Mouse (Mus musculus): ENCODE data around the gene Ms4a13. TPM values are rescaled to one million over a fixed set of nuclear protein-coding genes. Genes with fewer than 3 reads are reported as not detected.

The Ms4a13 gene
- total RNA-seq (2014; rRNA removed): not detected in 2 replicates
- polyA plus RNA-seq (2015; fragmentation: Nextera tagmentation; extraction: Ambion mirVana): not detected in 2 replicates

GRCm38 (mm10) chr19:11196546-11196945 is at the start of gene Ms4a13:
Ms4a13 (minus strand) TSS chr19:11196737.
- H3K4me3 ChIP-seq (ENCODE audit: low read depth, low read length): no peak within 1 kb of the TSS
- no peak within 1 kb of the TSS for H3K4me2 ChIP-seq (ENCODE audit: low read depth)
- ATAC-seq (no peak), DNase-seq (no peak)
- no peaks in the 10 kb centered on the region for H3K27me3 ChIP-seq (ENCODE audit: insufficient read depth, low read length)
- H3K36me3 ChIP-seq (ENCODE audit: insufficient read depth): no peaks in the 10 kb centered on the region
- no peaks in the 10 kb centered on the region for H3K9me3 ChIP-seq (ENCODE audit: low read length)
- TF ChIP-seq CTCF (IDR thresholded peaks at IDR 0.05; ENCODE audit: low read depth): no peak
- no peak within 1 kb of the TSS for H3K27ac ChIP-seq (ENCODE audit: low read depth, low read length)
- H3K9ac ChIP-seq: no peak within 1 kb of the TSS
- no peaks in the 10 kb centered on the region for H3K4me1 ChIP-seq (ENCODE audit: insufficient read depth)
- WGBS: 66% methylated on average over 12 of the region's 12 CpGs

DNA sequence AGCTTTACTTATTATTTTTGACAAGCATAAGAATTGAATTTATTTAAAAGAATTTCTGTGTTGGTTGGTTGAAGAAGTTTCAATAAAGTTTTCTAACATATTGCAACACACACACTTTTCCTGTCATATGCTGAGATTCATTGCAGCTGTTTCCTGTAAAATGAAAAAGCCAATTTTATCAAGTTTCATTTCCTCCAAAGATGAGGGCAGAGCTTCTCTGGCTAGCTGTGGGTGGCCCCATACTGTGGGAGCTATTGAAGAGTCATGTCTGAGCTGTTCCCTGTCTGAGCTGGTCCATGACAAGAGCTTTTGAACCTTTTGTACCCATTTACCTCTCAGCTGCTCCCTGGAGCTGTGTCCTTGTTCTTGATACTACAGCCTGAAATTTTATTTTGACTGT is 47.7 kb upstream of the Ms4a13 start:
- no peak for ATAC-seq
- H3K36me3 ChIP-seq (ENCODE audit: insufficient read depth): no peaks in the 10 kb centered on the region

GRCm38 (mm10) chr19:11242560-11242959 is 46.0 kb upstream of the Ms4a13 start:
- TF ChIP-seq CTCF (IDR thresholded peaks at IDR 0.05; ENCODE audit: low read depth): no peak
- no peak overlapping the region for H3K27ac ChIP-seq (ENCODE audit: low read depth, low read length)
- H3K9me3 ChIP-seq (ENCODE audit: low read length): no peaks in the 10 kb centered on the region
- no peak overlapping the region for H3K4me3 ChIP-seq (ENCODE audit: low read depth, low read length)
- ATAC-seq (no peak), DNase-seq (no peak)
- no peak overlapping the region for H3K9ac ChIP-seq
- WGBS: 45% methylated on average over 5 of the region's 5 CpGs
- H3K4me1 ChIP-seq (ENCODE audit: insufficient read depth): no peaks in the 10 kb centered on the region
- H3K27me3 ChIP-seq (ENCODE audit: insufficient read depth, low read length): no peaks in the 10 kb centered on the region
- H3K36me3 ChIP-seq (ENCODE audit: insufficient read depth): no peaks in the 10 kb centered on the region
- H3K4me2 ChIP-seq (ENCODE audit: low read depth): no peak overlapping the region

More for the DNA sequence above, 47.7 kb upstream of the Ms4a13 start:
- no peak for TF ChIP-seq CTCF (IDR thresholded peaks at IDR 0.05; ENCODE audit: low read depth)
- H3K27me3 ChIP-seq (ENCODE audit: insufficient read depth, low read length): no peaks in the 10 kb centered on the region
- H3K4me1 ChIP-seq (ENCODE audit: insufficient read depth): no peaks in the 10 kb centered on the region
- H3K4me2 ChIP-seq (ENCODE audit: low read depth): no peak overlapping the region
- H3K4me3 ChIP-seq (ENCODE audit: low read depth, low read length): no peak overlapping the region
- DNase-seq: no peak
- no peak overlapping the region for H3K9ac ChIP-seq
- no peak overlapping the region for H3K27ac ChIP-seq (ENCODE audit: low read depth, low read length)
- H3K9me3 ChIP-seq (ENCODE audit: low read length): no peaks in the 10 kb centered on the region

DNA sequence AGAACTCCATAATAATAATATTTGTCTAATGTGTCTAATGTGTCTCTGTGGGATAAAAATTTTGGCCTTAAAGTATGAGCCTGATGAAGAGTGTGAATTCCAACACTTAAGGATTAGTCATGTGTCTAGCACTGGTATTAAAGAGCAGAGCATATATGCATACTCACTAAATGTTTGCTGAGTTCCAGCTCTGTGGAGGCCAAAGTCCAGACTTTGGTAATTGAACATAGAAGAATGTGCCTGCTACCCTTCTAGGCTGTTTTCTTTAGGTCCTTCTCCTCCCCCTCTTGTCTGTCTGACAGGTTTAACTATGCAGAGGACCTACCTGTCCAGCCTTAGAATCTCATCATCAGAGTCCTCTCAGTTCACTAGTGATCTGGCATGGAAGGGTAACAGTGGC is 39.3 kb upstream of the Ms4a13 start:
- TF ChIP-seq CTCF (IDR thresholded peaks at IDR 0.05; ENCODE audit: low read depth): no peak
- Histone ChIP-seq H3K27me3 (ENCODE audit: insufficient read depth, low read length) (no peaks in the 10 kb centered on the region), H3K9ac (no peak overlapping the region), H3K4me2 (ENCODE audit: low read depth) (no peak overlapping the region), H3K9me3 (ENCODE audit: low read length) (no peaks in the 10 kb centered on the region), H3K4me3 (ENCODE audit: low read depth, low read length) (no peak overlapping the region), H3K36me3 (ENCODE audit: insufficient read depth) (no peaks in the 10 kb centered on the region), H3K27ac (ENCODE audit: low read depth, low read length) (no peak overlapping the region), H3K4me1 (ENCODE audit: insufficient read depth) (no peaks in the 10 kb centered on the region)
- ATAC-seq (no peak), DNase-seq (no peak)

- Histone ChIP-seq H3K4me3 (ENCODE audit: low read depth, low read length) (no peak overlapping the region), H3K36me3 (ENCODE audit: insufficient read depth) (no peaks in the 10 kb centered on the region), H3K9ac (no peak overlapping the region), H3K4me1 (ENCODE audit: insufficient read depth) (no peaks in the 10 kb centered on the region), H3K4me2 (ENCODE audit: low read depth) (no peak overlapping the region), H3K27ac (ENCODE audit: low read depth, low read length) (no peak overlapping the region), H3K9me3 (ENCODE audit: low read length) (no peaks in the 10 kb centered on the region), H3K27me3 (ENCODE audit: insufficient read depth, low read length) (no peaks in the 10 kb centered on the region)
- no peak for ATAC-seq
- no peak for DNase-seq
- WGBS: 72% methylated on average over 5 of the region's 5 CpGs
- no peak for TF ChIP-seq CTCF (IDR thresholded peaks at IDR 0.05; ENCODE audit: low read depth)
Observed at GRCm38 (mm10) chr19:11234921-11235735, 38.6 kb upstream of the Ms4a13 start.

GRCm38 (mm10) chr19:11234244-11234643 is 37.7 kb upstream of the Ms4a13 start:
- Histone ChIP-seq H3K9me3 (ENCODE audit: low read length) (no peaks in the 10 kb centered on the region), H3K9ac (no peak overlapping the region), H3K36me3 (ENCODE audit: insufficient read depth) (no peaks in the 10 kb centered on the region), H3K27me3 (ENCODE audit: insufficient read depth, low read length) (no peaks in the 10 kb centered on the region), H3K4me1 (ENCODE audit: insufficient read depth) (no peaks in the 10 kb centered on the region), H3K4me2 (ENCODE audit: low read depth) (no peak overlapping the region), H3K4me3 (ENCODE audit: low read depth, low read length) (no peak overlapping the region), H3K27ac (ENCODE audit: low read depth, low read length) (no peak overlapping the region)
- 75% methylated on average over 5 of the region's 5 CpGs for WGBS
- no peak for ATAC-seq
- DNase-seq: no peak
- no peak for TF ChIP-seq CTCF (IDR thresholded peaks at IDR 0.05; ENCODE audit: low read depth)

DNA sequence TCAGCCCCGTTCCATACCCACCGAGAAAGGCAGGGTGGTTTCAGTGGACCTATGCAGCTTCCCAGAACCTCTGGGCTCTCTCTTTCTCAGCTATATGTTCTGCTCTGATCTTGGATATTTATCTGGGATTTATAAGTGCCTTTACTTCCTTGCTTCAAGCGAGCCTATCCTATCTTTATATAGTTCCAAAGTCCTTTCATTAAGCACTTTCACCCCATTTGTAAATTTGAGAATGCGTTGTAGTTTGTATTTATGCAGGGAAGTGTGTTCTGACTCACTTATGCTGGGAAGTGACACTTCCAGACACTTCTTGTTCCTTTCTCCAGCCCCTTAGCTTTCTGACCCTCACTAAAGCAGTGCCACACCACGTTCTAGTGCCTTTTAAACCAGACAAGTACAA is 35.8 kb upstream of the Ms4a13 start, which contains the start of gene Ms4a12:
Gene Ms4a12, minus strand, starts transcription at position 101 of the 400 bp plus-strand sequence.
- no peak within 1 kb of the TSS for H3K9ac ChIP-seq
- no peaks in the 10 kb centered on the region for H3K9me3 ChIP-seq (ENCODE audit: low read length)
- no peak within 1 kb of the TSS for H3K4me3 ChIP-seq (ENCODE audit: low read depth, low read length)
- H3K36me3 ChIP-seq (ENCODE audit: insufficient read depth): no peaks in the 10 kb centered on the region
- no peak within 1 kb of the TSS for H3K27ac ChIP-seq (ENCODE audit: low read depth, low read length)
- 71% methylated on average over 5 of the region's 5 CpGs for WGBS
- TF ChIP-seq CTCF (IDR thresholded peaks at IDR 0.05; ENCODE audit: low read depth): no peak
- H3K27me3 ChIP-seq (ENCODE audit: insufficient read depth, low read length): no peaks in the 10 kb centered on the region
- DNase-seq (no peak), ATAC-seq (no peak)
- no peak within 1 kb of the TSS for H3K4me2 ChIP-seq (ENCODE audit: low read depth)
- H3K4me1 ChIP-seq (ENCODE audit: insufficient read depth): no peaks in the 10 kb centered on the region
